Comparison of ENCODE assay signal across 26 mouse cellular contexts in the genomic region with DNA sequence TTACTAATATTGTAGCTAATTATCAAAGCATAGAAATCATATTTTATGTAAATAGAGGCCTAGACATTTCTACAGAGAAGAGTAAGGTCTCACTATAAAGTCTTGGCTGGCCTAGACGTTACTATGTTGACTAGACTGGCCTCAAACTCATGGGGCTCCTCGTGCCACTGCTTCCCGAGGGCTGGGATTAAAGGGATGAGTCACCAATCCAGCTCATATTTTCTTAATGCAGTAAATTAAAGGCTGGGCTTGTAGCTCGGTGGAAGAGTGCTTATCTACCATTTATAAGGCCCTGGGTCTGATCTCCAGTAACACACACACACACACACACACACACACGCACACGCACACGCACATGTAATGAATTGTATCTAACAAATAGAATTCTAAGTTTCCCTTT.
DNase-seq lines count a peak whose midpoint lies in the region; ATAC-seq and TF ChIP-seq lines count a peak whose summit lies in the region.
"Had no signal": no experiment of that assay in that cellular context is flagged by ENCODE, and none has a peak within 500 bp of the region (broad histone marks: within the 10 kb centered on the region; RNA-seq: fewer than 3 reads in every experiment).

No protein-coding gene starts in this region.

- no peaks in the 10 kb centered on the region for H3K9me3 ChIP-seq in hindbrain, embryonic 15.5 days
- no peaks in the 10 kb centered on the region for H3K9me3 ChIP-seq in hindbrain, postnatal 0 days (ENCODE audit: low read length)
- H3K9me3 ChIP-seq in neural tube, embryonic 13.5 days, result no peaks in the 10 kb centered on the region
- no peaks in the 10 kb centered on the region for H3K9me3 ChIP-seq in neural tube, embryonic 15.5 days (replicated peaks)
- no peaks in the 10 kb centered on the region for H3K9me3 ChIP-seq in forebrain, embryonic 13.5 days (replicated peaks)
- H3K9me3 ChIP-seq: embryonic facial prominence, embryonic 10.5 days; embryonic facial prominence, embryonic 13.5 days; forebrain, embryonic 10.5 days had no signal

- 71% methylated on average over 7 of the region's 7 CpGs for WGBS in hindbrain, embryonic 15.5 days
- 69% methylated on average over 7 of the region's 7 CpGs for WGBS in hindbrain, postnatal 0 days
- WGBS in neural tube, embryonic 13.5 days, result 78% methylated on average over 7 of the region's 7 CpGs
- 66% methylated on average over 7 of the region's 7 CpGs for WGBS in neural tube, embryonic 15.5 days
- 66% methylated on average over 7 of the region's 7 CpGs for WGBS in forebrain, embryonic 13.5 days

- no peak for ATAC-seq in hindbrain, embryonic 15.5 days (ENCODE audit: low FRiP score, low read depth)
- ATAC-seq in hindbrain, postnatal 0 days, result no peak
- ATAC-seq in neural tube, embryonic 13.5 days (ENCODE audit: low read depth), result no peak
- ATAC-seq in neural tube, embryonic 15.5 days (ENCODE audit: low FRiP score), result no peak
- no peak for ATAC-seq in forebrain, embryonic 13.5 days
- ATAC-seq: CD4-positive, CD25-positive, alpha-beta regulatory T cell, adult 4 months; forebrain, embryonic 14.5 days; forebrain, postnatal 0 days; inflammation-experienced regulatory T-cells, adult 6 months; intestine, embryonic 16.5 days had no signal

- no peak for TF ChIP-seq CTCF in hindbrain, postnatal 0 days (IDR thresholded peaks at IDR 0.05; ENCODE audit: low read depth)

- peak; percentile 37 to 59 for DNase-seq in adrenal gland, postnatal 36 days
- no peak for DNase-seq in adrenal gland, postnatal 25 days
- DNase-seq in hindbrain, postnatal 0 days (ENCODE audit: low spot score), result no peak
- DNase-seq in neural tube, embryonic 10.5 days (ENCODE audit: extremely low spot score, low spot score), result no peak
- DNase-seq: cerebellum, adult 11 months; cerebellum, adult 8-10 months; cerebellum, postnatal 10 days; cerebellum, postnatal 36 days; embryo, embryonic 11 days; forebrain, postnatal 0 days; gastrocnemius, adult 2 months; gastrocnemius, postnatal 14 days; heart, adult 11 months; kidney, adult 2 months had no signal

- no peak overlapping the region for H3K9ac ChIP-seq in hindbrain, embryonic 15.5 days
- no peak overlapping the region for H3K9ac ChIP-seq in hindbrain, postnatal 0 days (replicated peaks; ENCODE audit: low read length)
- no peak overlapping the region for H3K9ac ChIP-seq in neural tube, embryonic 13.5 days
- H3K9ac ChIP-seq in neural tube, embryonic 15.5 days (replicated peaks), result no peak overlapping the region
- no peak overlapping the region for H3K9ac ChIP-seq in forebrain, embryonic 13.5 days
- H3K9ac ChIP-seq: embryonic facial prominence, embryonic 13.5 days; forebrain, postnatal 0 days had no signal

- no peaks in the 10 kb centered on the region for H3K36me3 ChIP-seq in hindbrain, embryonic 15.5 days
- H3K36me3 ChIP-seq in hindbrain, postnatal 0 days (ENCODE audit: insufficient read depth, low read length), result no peaks in the 10 kb centered on the region
- H3K36me3 ChIP-seq in neural tube, embryonic 13.5 days, result no peaks in the 10 kb centered on the region
- no peaks in the 10 kb centered on the region for H3K36me3 ChIP-seq in neural tube, embryonic 15.5 days
- no peaks in the 10 kb centered on the region for H3K36me3 ChIP-seq in forebrain, embryonic 13.5 days (ENCODE audit: poor library complexity, severe bottlenecking)
- H3K36me3 ChIP-seq: embryonic facial prominence, embryonic 10.5 days; embryonic facial prominence, embryonic 13.5 days; forebrain, embryonic 10.5 days had no signal

- H3K4me2 ChIP-seq in hindbrain, embryonic 15.5 days, result no peak overlapping the region
- H3K4me2 ChIP-seq in hindbrain, postnatal 0 days (ENCODE audit: low read depth, low read length), result no peak overlapping the region
- no peak overlapping the region for H3K4me2 ChIP-seq in neural tube, embryonic 13.5 days
- H3K4me2 ChIP-seq in neural tube, embryonic 15.5 days, result no peak overlapping the region
- H3K4me2 ChIP-seq in forebrain, embryonic 13.5 days, result no peak overlapping the region
- H3K4me2 ChIP-seq: embryonic facial prominence, embryonic 13.5 days; heart, embryonic 11.5 days had no signal

- peak overlapping the region; percentile 64 for H3K27ac ChIP-seq in hindbrain, embryonic 15.5 days (replicated peaks)
- H3K27ac ChIP-seq in hindbrain, postnatal 0 days, result no peak overlapping the region
- peak overlapping the region; percentile 23; the same call in 1 of the 2 replicates for H3K27ac ChIP-seq in neural tube, embryonic 13.5 days (replicated peaks)
- 0 out of 2 replicates have a peak overlapping the region, but pooled peaks have one; percentile 19 for H3K27ac ChIP-seq in neural tube, embryonic 15.5 days (replicated peaks)
- no peak overlapping the region for H3K27ac ChIP-seq in forebrain, embryonic 13.5 days
- H3K27ac ChIP-seq: embryonic facial prominence, embryonic 10.5 days; embryonic facial prominence, embryonic 13.5 days; forebrain, embryonic 10.5 days; gastrocnemius, adult 2 months had no signal

- H3K4me3 ChIP-seq in hindbrain, embryonic 15.5 days, result no peak overlapping the region
- no peak overlapping the region for H3K4me3 ChIP-seq in hindbrain, postnatal 0 days (ENCODE audit: low read length)
- no peak overlapping the region for H3K4me3 ChIP-seq in neural tube, embryonic 13.5 days
- H3K4me3 ChIP-seq in neural tube, embryonic 15.5 days (replicated peaks), result no peak overlapping the region
- H3K4me3 ChIP-seq in forebrain, embryonic 13.5 days, result no peak overlapping the region
- H3K4me3 ChIP-seq: embryonic facial prominence, embryonic 10.5 days; embryonic facial prominence, embryonic 13.5 days; forebrain, embryonic 10.5 days; gastrocnemius, adult 2 months had no signal

- no peaks in the 10 kb centered on the region for H3K27me3 ChIP-seq in hindbrain, embryonic 15.5 days
- no peaks in the 10 kb centered on the region for H3K27me3 ChIP-seq in hindbrain, postnatal 0 days (ENCODE audit: insufficient read depth, low read length)
- H3K27me3 ChIP-seq in neural tube, embryonic 13.5 days, result no peaks in the 10 kb centered on the region
- no peaks in the 10 kb centered on the region for H3K27me3 ChIP-seq in neural tube, embryonic 15.5 days (replicated peaks)
- H3K27me3 ChIP-seq in forebrain, embryonic 13.5 days, result no peaks in the 10 kb centered on the region

- peaks cover 16% of the 10 kb centered on the region for H3K4me1 ChIP-seq in hindbrain, embryonic 15.5 days (replicated peaks)
- no peaks in the 10 kb centered on the region for H3K4me1 ChIP-seq in hindbrain, postnatal 0 days (ENCODE audit: insufficient read depth, low read length)
- peaks cover 27% of the 10 kb centered on the region for H3K4me1 ChIP-seq in neural tube, embryonic 13.5 days (replicated peaks)
- H3K4me1 ChIP-seq in neural tube, embryonic 15.5 days, result peaks cover 27% of the 10 kb centered on the region
- 0 out of 2 replicates have a peak, but pooled peaks cover 8% of the 10 kb centered on the region for H3K4me1 ChIP-seq in forebrain, embryonic 13.5 days
- H3K4me1 ChIP-seq: embryonic facial prominence, embryonic 13.5 days had no signal

Comparison
In these comparisons a context has a peak if more than half of its experiments do, and no peak if none do; other contexts are left out.
1. DNase-seq: peak in adrenal gland, postnatal 36 days (2 of 2); none in adrenal gland, postnatal 25 days (single experiment), hindbrain, postnatal 0 days (single experiment) and neural tube, embryonic 10.5 days (single experiment).
2. H3K27ac ChIP-seq: peak in hindbrain, embryonic 15.5 days (single experiment), neural tube, embryonic 13.5 days (single experiment) and neural tube, embryonic 15.5 days (single experiment); none in hindbrain, postnatal 0 days (single experiment) and forebrain, embryonic 13.5 days (single experiment).